Mouse (Mus musculus) regulatory T cell (primary cell): ENCODE data around the gene Dock6.
"Not testable (repeated sequence)": the region's sequence is repeated elsewhere in the genome, so short reads cannot be mapped to it uniquely, and the experiment has no call there.

ENCODE experiments used
- in situ Hi-C: fragments of 300-600 bp; cut with MboI, MseI; formaldehyde crosslinking; loops from one replicate; pipeline ENCODE4 v1.15.1; 2025; ENCODE audit warnings: high pct_unique_total_duplicates

Gene Dock6

GRCm38 (mm10) chr9:21811170-21811569 lies 41.3 kb downstream of the Dock6 start:
- in situ Hi-C loops: no loop called here

DNA sequence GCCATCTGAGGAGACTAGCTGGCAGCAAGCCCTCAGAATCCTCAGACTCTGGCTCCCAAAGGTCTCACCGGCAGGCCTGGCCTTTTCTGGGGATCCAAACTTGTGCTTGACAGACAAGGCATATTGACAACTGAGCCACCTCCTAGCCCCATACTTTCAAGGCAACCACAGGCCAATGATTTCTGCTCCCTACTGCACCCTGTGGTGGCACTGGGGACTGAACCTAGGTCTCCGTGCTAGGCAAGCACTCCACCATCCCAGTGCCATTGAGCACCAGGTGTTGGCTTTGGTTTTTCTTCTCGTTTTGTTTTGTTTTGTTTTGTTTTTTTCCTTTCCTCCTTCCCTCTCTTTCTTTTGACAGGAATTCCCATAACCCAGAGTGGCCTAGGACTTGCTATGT lies 43.9 kb downstream of the Dock6 start:
- in situ Hi-C loops: no loop called here

GRCm38 (mm10) chr9:21806976-21807375 lies 45.5 kb downstream of the Dock6 start:
- in situ Hi-C loops: no loop called here

DNA sequence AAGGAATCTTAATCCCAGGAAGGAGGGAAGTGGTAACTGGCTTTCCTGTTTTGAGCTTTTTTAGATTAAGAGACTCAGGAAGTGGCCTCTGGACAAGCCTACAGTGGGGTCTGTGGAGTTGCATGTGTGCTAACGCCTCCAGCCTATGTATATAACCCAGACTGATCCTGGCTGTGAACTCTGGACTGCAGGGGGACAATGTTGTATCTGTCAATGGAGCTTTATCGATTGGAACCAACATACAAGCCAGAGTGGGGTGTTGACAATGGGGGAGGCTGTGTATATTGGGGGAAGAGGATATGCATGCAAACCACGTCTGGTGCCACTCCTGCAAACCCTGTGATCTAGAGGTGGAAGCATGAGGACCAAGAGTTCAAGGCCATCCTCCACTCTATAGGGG lies 46.1 kb downstream of the Dock6 start:
- in situ Hi-C loops: no loop called here

GRCm38 (mm10) chr9:21803986-21804644 lies 48.3 kb downstream of the Dock6 start:
- in situ Hi-C loops: no loop called here

DNA sequence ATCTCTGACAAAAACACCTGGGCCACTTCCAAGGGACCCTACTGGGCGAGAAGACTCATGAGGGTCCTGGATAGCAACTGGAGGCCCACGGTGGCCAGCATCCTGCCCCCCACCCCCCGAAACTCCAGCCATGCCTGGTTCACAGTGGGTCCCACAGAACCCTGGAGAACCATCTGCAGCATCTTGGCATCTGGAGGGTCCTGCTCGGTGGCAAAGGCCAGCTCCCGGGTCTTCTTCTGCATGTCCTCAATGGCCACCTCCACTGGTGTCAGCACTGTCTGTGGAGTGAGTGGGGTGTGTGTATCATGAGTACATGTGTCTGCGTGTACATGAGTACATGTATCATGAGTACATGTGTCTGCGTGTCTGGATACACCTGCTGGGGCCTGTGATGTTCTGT lies 50.8 kb downstream of the Dock6 start:
- in situ Hi-C loops: no loop called here

GRCm38 (mm10) chr9:21801121-21801520 lies 51.3 kb downstream of the Dock6 start:
- in situ Hi-C loops: no loop called here

DNA sequence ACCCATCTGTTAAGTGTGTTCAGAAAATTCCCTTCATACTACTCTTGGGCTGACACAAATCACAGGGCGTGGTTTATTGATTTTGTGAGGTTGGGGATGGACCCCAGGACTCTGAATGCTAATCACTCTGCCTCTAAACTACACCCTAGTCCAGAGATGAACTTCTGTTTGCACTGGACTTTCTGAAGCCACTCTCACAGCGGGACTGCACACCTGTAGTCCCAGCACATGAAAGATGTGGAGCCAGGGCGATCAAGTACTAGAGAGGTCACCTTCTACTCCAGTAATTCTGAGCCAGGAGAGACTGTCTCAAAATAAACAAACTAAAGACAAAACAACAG lies 53.5 kb downstream of the Dock6 start:
- in situ Hi-C loops: no loop called here

- in situ Hi-C loops: no loop called here
Measured at GRCm38 (mm10) chr9:21798345-21799009, 54.0 kb downstream of the Dock6 start, which contains the start of gene Kank2. Gene Kank2 (minus strand): TSS chr9:21798744.

GRCm38 (mm10) chr9:21797921-21798344 lies 54.5 kb downstream of the Dock6 start:
- in situ Hi-C loops: no loop called here

GRCm38 (mm10) chr9:21796919-21797318 lies 55.5 kb downstream of the Dock6 start:
- in situ Hi-C loops: no loop called here

DNA sequence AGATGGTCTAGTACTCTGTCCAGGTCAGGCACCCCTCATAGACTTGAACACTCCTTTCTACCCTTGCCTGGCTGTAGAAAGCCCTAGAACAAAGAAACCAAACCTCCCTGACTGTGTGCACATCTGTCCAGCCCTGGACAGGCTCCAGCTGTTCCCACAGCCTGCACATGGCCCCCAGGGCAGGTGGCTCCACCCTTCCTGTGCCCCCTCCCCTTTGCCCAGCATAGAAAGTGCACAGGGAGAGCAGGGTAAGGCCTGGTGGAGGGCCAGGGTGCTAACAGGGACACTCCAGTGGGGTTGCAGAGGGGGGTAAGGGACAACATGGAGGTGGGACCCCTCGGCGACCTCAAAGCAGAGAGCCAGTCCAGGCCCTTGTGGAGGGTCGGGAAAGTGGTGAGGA lies 56.2 kb downstream of the Dock6 start:
- in situ Hi-C loops: no loop called here

DNA sequence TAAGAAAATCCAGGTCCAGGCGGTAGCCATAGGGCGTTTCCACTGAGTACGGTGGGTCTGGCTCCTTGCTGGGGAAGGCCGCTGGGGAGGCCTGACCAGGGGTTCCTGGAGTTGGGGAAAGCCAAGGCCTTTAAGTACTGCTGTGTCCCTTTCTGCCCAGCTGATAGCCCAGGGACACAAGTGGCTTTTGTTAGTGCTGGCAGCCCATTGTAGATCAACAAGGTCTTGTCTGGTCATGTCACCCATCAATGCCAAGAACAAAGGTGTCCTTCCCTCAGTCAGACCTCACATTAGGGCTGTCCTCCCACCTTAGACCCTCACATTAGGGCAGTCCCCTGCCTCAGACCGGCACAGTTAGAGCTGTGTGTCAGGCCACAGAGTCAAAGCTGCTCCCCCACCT lies 56.9 kb downstream of the Dock6 start:
- in situ Hi-C loops: no loop called here

DNA sequence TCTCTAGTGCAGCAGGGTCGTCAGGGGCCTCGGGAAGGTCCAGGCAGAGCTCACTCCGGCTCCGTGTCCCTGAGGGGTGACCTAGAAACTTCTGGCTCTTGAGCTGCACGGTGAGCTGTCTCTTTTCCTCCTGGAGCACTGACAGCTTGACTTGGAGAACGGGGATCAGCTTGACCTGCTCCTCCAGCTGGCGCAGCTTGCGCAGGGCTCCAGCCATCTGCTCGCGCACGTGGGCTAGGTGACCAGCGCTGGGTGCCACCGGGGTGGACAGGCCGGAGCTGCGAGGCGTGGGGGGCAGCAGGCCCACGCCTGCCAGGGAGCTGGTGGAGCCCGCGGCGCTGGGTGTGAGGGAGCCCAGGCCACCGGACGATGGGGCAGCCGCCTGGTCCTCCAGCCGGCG lies 57.5 kb downstream of the Dock6 start:
- in situ Hi-C loops: no loop called here

DNA sequence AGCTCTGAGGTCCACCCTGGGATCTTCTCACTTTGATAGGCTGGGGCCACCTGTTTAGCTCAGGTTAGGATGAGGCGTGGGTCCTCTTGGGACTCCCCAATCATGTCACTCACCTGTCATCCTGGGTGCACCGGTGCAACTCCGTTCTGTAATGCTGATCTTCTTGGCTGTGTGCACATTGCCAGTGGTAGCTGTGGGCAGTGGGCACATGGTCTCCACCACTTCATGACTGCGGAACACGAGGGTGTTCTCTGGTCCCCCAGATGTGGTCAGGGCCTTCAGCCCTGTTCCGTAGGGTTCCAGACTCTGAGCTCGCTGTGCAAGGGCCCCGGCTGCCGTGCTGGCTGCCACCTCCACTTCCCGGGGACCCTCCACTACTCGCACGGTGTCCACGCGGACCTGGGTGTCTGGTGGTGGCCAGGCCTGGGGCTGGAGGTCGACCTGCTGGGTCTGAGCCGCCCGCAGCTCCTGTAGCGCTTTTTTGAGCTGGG lies 58.0 kb downstream of the Dock6 start:
- in situ Hi-C loops: no loop called here

- in situ Hi-C loops: not testable (repeated sequence)
Measured at GRCm38 (mm10) chr9:21793507-21793906, 58.9 kb downstream of the Dock6 start.

DNA sequence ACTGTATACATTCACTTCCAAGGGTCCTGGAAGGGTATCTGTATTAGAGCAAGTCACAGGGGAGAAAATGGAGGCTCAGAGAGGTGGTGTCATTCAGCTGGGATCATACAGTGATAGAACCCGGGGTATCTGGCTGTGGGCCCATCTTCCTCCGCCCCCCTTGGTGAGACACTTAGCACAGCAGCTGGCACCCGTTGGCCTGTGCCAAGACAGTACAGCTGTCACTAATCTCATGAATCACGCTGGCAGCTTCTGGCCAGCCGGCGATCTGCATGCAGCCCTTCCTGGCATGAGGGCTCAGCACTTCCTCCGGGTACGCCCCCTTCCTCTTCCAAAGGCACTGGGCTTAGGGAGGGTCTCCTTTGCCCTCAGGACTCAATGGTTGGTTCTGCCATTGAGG lies 59.8 kb downstream of the Dock6 start:
- in situ Hi-C loops: no loop called here

GRCm38 (mm10) chr9:21791861-21792260 lies 60.6 kb downstream of the Dock6 start:
- in situ Hi-C loops: no loop called here

GRCm38 (mm10) chr9:21788234-21788633 lies 64.2 kb downstream of the Dock6 start:
- in situ Hi-C loops: no loop called here

DNA sequence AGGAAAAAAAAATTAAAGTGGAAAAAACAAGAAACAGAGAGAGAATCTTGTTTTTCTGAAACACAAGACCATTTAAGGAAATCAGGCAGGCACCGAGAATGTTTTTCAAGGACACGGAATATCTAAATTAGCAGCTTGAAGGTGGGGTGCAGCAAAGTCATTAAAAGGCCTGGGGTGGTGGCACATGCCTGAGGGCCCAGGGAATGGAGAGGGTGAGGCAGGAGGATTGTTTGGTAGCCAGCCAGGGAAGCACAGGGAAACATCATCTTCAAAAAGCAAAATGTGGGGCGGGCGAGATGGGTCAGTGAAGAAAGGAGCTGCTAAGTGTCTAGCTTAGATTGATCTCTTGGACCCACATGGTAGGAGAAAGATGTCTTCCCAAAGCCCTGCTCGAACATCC lies 64.8 kb downstream of the Dock6 start:
- in situ Hi-C loops: no loop called here

- in situ Hi-C loops: no loop called here
Measured at GRCm38 (mm10) chr9:21786906-21787305, 65.5 kb downstream of the Dock6 start.

DNA sequence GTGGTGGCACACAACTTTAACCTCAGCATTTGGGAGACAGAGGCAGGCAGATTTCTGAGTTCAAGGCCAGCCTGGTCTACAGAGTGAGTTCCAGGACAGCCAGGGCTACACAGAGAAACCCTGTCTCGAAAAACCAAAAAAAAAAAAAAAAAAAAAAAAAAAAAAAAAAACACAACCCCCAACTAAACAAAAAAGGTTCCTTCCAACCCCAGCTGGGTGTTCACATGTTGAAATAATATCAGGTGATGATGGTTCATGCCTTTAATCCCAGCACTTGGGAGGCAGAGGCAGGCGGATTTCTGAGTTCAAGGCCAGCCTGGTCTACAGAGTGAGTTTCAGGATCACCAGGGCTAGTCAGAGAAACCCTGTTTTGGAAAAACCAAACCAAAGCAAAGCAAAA lies 66.1 kb downstream of the Dock6 start:
- in situ Hi-C loops: not testable (repeated sequence)

DNA sequence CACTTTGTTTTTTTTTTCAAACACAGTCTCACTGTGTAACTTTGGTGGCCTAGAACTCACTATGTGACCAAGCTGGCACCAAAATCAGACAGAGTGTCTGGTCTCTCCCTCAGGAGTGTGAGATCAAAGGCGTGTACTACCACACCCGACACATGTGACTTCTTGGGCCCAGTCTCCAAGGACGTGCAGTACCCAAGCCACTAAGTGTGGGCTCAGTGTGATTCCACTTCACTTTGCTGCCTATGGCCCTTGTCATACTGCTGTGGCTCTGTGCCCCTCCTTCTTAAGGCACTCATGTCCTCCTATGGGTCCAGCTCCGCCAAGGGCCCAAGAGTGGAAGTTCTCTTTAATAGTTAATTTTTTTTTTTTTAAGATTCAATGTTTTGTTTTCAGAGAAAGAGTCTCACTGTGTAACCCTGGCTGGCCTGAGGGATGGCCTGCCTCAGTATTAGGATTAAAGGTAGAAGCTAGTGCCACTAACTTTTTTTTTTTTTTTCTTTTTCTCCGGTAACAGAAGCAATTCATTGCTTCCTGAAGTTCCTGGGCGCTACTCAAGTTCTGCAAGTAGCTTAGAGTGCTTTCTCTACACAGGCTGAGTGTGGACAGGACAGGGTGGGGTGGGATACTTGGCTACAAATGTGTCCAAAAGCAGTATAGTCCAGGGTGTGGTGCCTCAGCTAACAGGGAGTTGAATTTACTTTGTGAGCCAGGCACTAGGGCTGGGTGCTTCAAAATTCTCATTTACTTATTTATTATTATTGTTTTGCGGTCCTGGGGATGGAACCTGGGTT lies 67.7 kb downstream of the Dock6 start:
- in situ Hi-C loops: no loop called here
